Mouse (Mus musculus): ENCODE data around the gene Babam2.
"Not testable (repeated sequence)": the region's sequence is repeated elsewhere in the genome, so short reads cannot be mapped to it uniquely, and the experiment has no call there.

DNA sequence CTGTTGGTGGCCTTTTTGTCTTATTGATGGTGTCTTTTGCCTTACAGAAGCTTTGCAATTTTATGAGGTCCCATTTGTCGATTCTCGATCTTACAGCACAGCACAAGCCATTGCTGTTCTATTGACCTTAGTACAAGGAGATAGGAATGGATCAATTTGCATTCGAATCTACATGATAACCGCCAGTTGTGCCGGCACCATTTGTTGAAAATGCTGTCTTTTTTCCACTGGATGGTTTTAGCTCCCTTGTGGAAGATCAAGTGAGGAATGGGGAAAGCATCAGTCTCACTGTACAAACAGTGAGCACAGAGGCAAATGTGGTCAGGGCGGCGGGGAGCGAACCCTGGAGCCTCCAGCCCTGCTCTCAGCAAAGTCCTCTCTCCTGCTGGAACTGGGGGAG lies 106.7 kb downstream of the Babam2 start:
- TF ChIP-seq CTCF, EP300 (IDR thresholded peaks at IDR 0.05; ENCODE audit: low read depth): not testable (repeated sequence)
